Mouse (Mus musculus): Measurements from ENCODE around the gene Sdk1.

Gene Sdk1

GRCm38 (mm10) chr5:142000247-142000646, 759.0 kb downstream of the Sdk1 start:
- no peak for DNase-seq (ENCODE audit: low read depth, low spot score)

GRCm38 (mm10) chr5:142001131-142001530, 759.8 kb downstream of the Sdk1 start:
- DNase-seq (ENCODE audit: low read depth, low spot score), result no peak

GRCm38 (mm10) chr5:142001973-142002372, 760.7 kb downstream of the Sdk1 start:
- no peak for DNase-seq (ENCODE audit: low read depth, low spot score)

- no peak for DNase-seq (ENCODE audit: low read depth, low spot score)
Measured at GRCm38 (mm10) chr5:142010189-142010588, 768.9 kb downstream of the Sdk1 start.

GRCm38 (mm10) chr5:142017001-142017400, 775.7 kb downstream of the Sdk1 start:
- DNase-seq (ENCODE audit: low read depth, low spot score), result no peak

GRCm38 (mm10) chr5:142022877-142023580, 781.7 kb downstream of the Sdk1 start:
- no peak for DNase-seq (ENCODE audit: low read depth, low spot score)

GRCm38 (mm10) chr5:142024448-142024847, 783.2 kb downstream of the Sdk1 start:
- no peak for DNase-seq (ENCODE audit: low read depth, low spot score)

GRCm38 (mm10) chr5:142036536-142036935, 795.2 kb downstream of the Sdk1 start:
- DNase-seq (ENCODE audit: low read depth, low spot score), result no peak

GRCm38 (mm10) chr5:142039236-142039635, 797.9 kb downstream of the Sdk1 start:
- DNase-seq (ENCODE audit: low read depth, low spot score), result no peak

- no peak for DNase-seq (ENCODE audit: low read depth, low spot score)
Measured at GRCm38 (mm10) chr5:142039891-142040530, 798.7 kb downstream of the Sdk1 start.

GRCm38 (mm10) chr5:142041226-142041802, 800.0 kb downstream of the Sdk1 start:
- no peak for DNase-seq (ENCODE audit: low read depth, low spot score)

- no peak for DNase-seq (ENCODE audit: low read depth, low spot score)
Measured at GRCm38 (mm10) chr5:142061781-142062180, 820.5 kb downstream of the Sdk1 start.

GRCm38 (mm10) chr5:142071322-142071721, 830.0 kb downstream of the Sdk1 start:
- no peak for DNase-seq (ENCODE audit: low read depth, low spot score)

- no peak for DNase-seq (ENCODE audit: low read depth, low spot score)
Measured at GRCm38 (mm10) chr5:142073901-142074300, 832.6 kb downstream of the Sdk1 start.

GRCm38 (mm10) chr5:142074561-142075500, 833.5 kb downstream of the Sdk1 start:
- no peak for DNase-seq (ENCODE audit: low read depth, low spot score)

- DNase-seq (ENCODE audit: low read depth, low spot score), result peak; percentile 12
Measured at GRCm38 (mm10) chr5:142080661-142081060, 839.4 kb downstream of the Sdk1 start.

GRCm38 (mm10) chr5:142081076-142081475, 839.8 kb downstream of the Sdk1 start:
- DNase-seq (ENCODE audit: low read depth, low spot score), result no peak

- no peak for DNase-seq (ENCODE audit: low read depth, low spot score)
Measured at GRCm38 (mm10) chr5:142096377-142096841, 855.1 kb downstream of the Sdk1 start.

- DNase-seq (ENCODE audit: low read depth, low spot score), result peak; percentile 32
Measured at GRCm38 (mm10) chr5:142100176-142100575, 858.9 kb downstream of the Sdk1 start.

GRCm38 (mm10) chr5:142107434-142107833, 866.1 kb downstream of the Sdk1 start:
- DNase-seq (ENCODE audit: low read depth, low spot score), result peak; percentile 9

GRCm38 (mm10) chr5:142111989-142112388, 870.7 kb downstream of the Sdk1 start:
- no peak for DNase-seq (ENCODE audit: low read depth, low spot score)
